Mouse (Mus musculus) cerebellum, adult 9-11 months (tissue): Measurements from ENCODE around the gene Plekha7.
"Not testable (repeated sequence)": the region's sequence is repeated elsewhere in the genome, so short reads cannot be mapped to it uniquely, and the experiment has no call there.

ENCODE experiments used
- DNase-seq: peaks from one replicate; pipeline ENCODE4 v3.0.0; 2022

Gene Plekha7

DNA sequence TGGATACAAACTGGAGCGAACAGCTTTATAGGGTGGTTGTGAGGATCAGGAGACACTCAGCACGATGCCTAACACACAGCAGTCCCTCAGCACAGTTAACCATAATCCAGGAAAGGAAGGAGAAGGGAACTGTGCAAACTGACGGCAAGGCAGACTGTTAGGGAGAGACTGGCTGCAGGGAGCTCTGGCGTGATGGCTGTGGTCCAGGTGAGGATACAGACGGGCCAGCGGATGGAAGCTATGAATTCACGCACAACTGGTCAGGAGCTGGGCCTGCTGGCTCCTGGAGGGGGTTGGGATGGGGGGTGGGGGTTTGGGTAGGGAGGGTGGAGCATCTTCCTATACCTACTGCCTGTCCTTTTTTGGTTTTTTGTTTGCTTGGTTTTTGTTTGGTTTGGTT is 182.5 kb downstream of the Plekha7 start:
- DNase-seq = no peak

DNA sequence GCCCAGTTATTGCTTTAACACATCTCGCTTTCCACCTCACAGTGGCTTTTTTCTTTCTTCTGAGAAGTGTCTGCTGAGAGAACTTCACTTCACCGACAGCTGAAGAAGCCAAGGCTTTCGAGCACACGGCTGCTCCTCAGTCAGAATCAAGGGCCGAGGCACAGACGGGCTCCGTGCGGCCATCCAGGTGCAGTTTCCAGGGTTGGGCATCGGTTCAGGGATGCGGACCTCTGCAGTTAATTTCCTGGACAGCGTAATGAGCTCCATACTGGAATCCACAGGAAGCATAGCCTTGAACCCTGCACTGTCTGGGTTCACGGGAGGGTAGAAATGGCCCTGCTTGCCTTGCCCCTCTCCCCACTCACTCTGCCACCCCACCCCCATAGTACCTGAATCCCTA is 184.1 kb downstream of the Plekha7 start:
- no peak for DNase-seq

DNA sequence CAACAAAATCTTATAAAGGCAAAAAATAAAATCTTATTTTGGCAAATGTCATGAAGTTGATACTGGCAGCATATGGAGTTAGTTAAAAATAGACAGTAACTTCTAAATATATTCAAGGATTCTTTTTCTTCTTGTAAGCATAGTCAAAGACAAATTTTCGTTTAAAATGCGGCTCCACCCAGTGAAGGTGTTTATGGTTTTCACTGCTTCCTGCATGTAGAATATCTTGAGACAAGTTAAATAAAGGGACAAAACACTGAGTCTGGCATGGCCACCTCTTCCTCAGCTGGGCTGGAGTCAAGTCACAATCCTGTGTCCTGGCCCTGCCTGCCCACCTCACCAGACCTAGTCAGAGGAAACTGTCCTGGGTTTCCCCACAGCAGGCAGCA is 184.6 kb downstream of the Plekha7 start:
- no peak for DNase-seq

DNA sequence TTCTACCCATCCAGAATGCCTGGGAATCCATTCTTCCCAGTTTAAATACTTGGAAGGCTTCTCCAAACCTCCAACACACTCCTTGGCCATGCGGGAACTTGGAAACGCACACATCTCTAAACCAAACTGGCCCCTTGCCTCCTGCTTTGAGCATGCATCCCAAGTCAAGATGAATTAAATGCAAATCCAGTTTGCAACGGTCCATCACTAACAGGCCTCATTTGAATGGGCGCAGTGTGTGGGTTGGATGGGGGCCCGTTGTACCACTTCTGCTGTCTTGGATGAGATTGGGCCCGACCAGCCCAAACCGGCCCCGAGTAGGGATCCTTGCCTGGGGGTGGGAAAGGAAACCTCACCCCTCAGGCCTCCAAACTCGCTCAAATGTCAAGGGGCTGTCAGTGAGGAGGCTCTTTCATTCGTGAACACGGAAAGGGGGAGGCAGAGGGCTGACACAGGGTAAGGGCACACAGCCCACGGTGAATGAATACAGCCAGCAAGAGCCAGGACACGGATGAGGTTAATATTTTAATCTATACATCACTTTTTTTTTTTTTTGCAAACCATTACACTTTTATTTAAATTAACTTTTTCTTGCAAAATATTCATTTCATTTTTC is 185.1 kb downstream of the Plekha7 start:
- DNase-seq = no peak

DNA sequence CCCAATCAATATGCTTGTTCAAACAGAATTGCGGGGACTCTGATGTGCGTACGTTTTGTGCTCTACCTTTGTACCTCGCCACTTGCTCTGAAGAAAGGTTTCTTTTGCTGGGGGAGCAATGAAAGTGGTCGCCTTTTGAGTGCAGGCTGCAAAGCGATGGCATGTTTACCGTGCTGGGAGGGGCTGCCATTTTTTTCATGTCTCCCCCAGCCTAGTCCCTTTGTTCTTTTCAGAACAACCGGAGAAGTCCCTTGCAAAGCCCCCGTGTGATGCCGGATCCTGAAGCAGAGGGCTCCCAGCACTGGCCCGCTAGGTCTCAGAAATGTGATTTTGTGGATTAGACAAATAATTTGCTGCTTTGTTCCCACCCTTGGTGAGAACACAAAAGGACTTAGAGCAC is 187.0 kb downstream of the Plekha7 start:
- no peak for DNase-seq

DNA sequence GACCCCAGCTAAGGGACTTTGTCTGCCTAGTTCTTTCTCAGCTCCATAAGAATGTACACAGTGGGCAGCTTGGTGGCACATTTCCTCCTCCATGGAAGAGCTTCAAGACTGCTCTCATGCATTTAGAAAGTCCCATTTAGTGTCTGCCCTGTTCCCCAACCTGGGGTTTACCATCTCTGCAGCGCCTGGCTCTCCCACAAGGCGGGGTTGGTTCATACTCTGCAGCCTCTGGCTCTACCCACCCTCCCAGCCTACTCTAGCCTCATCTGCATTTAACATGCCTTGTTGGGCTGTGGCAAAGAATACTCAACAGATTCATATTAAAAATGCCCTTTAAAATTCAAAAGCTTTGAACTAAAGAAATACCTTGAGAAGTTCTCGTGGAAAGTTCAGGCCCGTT is 187.4 kb downstream of the Plekha7 start:
- DNase-seq = no peak

DNA sequence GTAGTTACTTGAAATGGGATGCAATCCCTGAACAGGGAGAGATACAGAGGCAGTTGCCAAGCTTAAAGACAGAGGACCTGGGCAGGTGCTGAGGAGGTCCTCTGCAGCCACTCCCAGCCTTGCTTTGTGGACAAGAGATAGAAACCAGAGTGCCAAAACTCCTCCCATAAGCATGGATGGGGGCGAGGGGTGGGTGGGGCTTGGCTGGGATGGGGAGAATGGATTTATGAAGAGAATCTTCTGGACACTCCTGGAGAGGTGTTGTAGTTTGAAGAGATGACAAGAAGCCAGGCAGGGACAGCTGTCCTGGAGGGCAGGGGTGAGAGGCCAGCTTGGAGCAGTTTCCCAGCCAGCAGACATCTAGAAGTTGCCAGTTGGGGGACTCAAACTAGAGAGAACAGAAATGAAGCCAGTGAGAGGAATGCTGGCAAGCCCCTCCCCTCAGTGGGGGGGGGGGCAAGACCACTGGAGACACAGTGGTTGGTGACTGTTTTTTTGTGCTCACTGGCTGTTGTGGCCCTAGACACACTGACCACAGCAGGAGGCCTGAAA is 188.8 kb downstream of the Plekha7 start:
- DNase-seq = no peak

DNA sequence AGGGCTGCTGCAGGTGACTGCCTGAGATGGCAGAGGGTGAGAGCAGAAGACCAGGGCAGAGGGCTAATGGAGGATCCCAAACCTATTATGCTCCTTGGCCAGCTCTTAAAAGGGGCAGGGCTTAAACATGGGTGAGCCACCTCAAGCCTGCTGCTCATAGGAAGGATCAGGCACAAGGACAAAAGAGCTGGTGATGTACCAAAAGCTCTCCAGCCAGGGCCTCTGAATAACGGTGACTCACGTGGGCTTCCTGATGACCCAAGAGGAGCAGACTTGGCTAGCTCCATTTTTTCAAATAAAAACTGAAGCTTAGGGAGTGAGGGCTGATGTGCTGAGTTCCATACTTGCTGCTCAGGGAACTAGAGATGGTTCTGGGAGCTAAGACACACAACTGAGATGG is 192.2 kb downstream of the Plekha7 start:
- DNase-seq = no peak

DNA sequence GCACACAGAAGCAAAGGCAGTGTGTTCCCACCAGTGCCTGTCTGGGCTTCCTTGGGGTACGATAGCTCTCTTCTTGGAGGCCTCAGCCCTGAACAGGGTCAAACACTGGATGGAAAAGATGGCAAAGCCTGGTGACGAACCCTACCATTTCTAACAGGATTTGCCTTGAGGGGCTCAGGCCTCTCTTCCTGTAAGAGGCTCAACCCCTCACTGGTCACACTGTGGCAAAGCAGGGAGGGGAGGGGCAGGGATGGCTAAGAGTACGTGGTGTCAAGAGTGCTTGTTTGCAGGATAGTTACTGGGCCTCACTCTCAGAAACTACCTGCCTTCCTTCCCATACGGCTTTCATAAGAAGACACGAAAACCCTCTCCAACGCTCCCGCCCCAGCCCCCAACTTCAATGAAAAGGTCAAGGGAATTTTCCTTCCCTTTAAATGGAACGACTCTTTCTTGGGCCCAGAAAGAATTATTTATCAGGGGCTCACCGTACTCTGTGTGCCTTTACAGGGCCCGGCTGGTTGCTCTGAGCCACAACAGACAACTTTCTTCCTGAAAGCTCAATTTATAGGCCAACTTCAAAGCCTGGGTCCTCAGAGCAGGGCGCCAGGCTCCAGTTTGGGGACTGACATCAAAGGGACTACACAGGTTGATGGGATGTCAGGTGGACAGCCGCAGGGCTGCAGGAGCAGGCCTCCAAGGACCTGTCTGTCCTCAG is 192.8 kb downstream of the Plekha7 start:
- DNase-seq = no peak

DNA sequence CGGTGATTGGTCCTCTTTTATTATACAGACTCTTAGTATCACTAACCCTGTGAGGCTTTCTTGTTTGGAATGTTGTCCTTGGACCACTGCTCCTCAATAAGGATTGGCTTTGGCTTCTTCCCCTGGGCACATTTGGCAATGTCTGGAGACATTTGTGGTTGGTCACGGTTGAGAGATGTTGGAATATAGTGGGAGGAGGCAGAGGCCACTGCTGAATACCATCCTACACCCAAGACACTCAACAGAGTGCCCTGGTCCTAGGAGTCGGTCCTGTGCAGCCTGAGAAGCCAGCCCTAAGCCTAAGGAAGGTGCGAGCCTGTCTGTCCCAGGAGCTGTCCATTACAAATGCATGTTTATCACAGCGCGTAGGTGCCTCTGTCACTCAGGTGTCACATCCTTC is 196.6 kb downstream of the Plekha7 start:
- no peak for DNase-seq

DNA sequence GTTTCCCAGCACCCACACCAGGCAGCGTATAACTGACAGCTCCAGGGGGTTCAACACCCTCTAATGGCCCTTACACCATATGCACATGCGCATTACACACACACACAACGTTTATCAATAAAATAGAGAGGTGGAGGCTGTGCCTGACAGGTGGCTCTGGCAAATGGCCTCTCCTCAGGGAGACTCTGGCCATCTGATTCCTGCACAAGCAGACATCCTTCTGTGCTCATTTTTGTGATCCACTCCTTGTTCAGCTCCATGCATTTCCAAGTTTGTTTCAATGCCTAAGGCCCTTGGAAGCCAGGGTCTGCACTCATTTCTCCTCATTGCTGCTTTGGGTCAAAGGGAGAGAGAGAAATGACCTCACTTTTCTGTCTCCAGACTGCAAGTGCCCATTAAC is 197.5 kb downstream of the Plekha7 start:
- no peak for DNase-seq

DNA sequence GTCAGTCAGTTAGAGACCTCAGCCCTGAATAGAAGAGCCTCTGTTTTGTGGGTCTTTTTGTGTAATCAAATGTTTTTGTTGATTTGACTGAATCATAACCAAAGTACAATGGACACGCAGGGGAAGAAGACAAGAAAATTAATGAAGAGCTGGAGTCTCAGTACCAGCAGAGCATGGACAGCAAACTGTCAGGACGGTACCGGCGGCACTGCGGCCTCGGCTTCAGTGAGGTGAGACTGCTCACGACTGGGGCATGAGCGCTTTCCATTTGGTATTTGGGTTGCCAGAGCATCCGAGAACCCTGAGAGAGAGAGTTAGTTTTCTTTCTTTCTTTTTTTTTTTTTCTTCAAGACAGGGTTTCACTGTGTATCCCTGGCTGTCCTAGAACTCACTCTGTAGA is 205.1 kb downstream of the Plekha7 start:
- no peak for DNase-seq

DNA sequence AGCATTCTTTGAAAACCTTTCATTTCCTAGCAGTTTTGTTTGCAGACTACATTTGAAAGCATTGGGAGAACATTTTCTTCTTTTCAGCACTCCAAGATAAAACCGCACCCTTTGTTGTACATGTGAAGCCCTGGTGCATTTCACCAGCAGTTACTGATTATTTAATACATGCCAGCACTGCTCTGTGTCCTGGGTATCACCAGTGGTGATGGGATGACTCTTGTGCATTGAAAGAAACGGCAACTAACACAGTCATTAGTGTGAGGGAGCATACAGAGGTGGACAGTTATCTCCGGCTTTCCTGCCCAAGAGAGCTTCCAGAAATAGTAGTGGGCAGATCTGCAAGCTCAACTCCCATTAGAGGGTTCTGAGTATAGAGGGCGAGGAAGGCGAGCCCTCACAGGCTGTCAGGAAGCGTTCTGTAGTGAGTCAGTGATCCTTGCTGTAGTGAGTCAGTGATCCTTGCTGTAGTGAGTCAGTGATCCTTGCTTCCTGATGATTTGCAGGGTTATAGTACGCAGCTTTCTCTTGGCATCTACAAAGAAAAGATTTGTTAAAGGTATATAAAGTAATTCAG is 208.1 kb downstream of the Plekha7 start:
- no peak for DNase-seq

DNA sequence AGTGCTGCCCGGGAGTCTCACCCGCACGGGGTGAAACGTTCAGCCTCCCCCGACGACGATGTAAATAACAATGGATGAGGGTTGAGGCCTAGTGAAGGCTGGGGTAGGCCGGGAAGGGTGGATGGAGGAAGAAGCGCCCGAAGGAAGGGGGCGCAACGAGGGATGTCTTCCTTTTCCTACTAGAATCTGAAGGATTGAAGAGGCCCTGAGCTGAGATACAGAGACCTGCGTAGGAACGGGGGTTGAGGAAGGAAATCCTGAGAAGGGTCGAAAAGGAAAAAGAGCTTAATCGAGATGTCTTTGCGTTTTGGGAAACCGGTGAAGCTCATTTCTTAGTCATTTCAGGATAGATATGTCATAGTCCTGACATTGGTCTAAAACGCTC is 214.7 kb downstream of the Plekha7 start:
- DNase-seq = no peak

DNA sequence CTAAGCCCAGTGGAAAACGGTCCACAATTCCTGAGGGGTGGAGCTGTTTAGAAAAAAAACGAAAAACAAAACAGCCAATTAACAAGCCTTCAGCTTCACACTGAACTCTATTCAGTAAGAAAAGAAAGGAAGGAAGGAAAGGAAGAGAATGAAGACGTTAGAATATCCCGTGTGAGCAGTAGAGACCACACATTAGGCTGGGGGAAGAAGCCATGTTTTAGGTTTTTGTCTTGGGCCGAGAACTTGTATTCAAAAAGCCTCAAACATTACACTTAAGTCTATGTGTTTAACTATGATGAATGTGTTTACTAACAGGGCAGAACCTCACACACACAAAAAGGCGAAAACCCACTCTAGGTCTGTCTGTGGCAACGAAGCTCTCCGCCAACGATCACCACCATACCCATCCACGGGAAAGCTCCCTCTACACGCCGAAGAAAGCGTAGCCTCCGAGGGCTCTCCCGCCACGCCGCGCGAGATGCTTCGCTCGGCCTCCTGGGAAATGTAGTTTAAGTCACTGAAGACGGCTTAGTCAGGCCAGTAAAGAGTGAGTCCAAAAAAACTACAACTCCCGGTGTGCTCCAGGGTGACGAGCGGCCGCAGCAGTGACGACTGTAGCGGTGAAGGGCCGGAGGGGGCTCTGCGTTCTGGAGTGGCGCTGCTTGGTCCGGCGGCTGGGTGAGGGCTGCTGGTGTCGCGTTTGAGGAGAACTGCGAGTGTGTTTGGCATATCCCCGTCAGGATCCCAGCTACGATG is 215.3 kb downstream of the Plekha7 start:
- peak; percentile 97 for DNase-seq

DNA sequence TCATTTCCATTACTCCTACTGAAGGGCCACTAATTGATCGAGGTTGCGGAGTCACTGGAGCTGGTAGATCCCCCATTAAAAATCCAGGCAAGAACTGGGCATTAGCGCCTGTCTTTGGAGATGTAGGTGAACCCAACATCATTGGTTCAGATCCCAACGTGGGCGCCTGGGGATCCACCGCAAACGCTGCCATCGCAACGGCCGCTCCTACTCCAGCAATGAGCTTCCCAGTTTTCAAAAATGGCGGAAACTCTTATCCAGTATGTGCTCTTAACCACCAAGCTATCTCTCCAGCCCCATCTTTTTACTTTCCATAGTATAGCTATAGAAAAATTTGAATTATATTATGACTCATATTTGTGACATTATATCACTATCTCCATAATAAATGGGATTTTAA is 223.8 kb downstream of the Plekha7 start, which contains the start of gene Gm4353:
Gene Gm4353 (minus strand): TSS at position 270 of the 400 bp plus-strand sequence.
- not testable (repeated sequence) for DNase-seq
